Mouse (Mus musculus): ENCODE measurements around the gene Ube2e1.

DNA sequence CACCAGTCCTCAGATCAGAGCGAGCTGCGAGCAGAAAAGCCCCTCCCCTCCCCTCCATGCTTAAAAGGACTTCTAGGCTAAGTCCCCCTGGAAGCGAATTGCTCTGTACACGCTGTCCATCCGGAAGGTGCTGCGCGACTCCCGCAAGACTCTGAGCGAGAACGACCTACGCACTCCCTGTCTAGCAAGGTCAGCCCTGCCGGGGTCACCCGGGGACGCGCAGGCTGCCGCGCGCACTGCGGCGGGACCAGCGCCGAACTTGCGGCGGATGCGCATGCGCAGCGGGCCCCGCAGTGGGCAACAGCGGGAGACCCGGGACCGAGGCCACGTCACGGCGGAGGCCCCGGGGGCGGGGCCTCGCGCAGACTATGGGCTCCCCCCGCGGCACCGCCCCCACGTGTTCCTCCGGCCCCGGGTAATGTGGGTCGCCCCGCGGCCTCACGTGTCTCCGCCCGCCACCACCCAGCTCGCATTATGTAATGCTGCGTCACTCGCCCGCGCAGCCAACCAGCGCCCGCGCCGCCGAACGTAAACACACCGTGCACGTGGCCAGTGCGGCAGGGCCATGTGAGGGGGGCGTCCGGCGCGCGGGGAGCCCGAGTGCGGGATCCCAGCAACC is 93.4 kb downstream of the Ube2e1 start:
- peak; percentile 55; the same call in 1 of the 2 replicates for TF ChIP-seq POLR2A (IDR thresholded peaks at IDR 0.05; ENCODE audit: extremely low read depth, insufficient read depth, low read length)
- TF ChIP-seq CTCF (IDR thresholded peaks at IDR 0.05; ENCODE audit: low read depth, low read length), result no peak
